Mouse (Mus musculus): ENCODE measurements around the gene Bmp3. TPM values are rescaled to one million over a fixed set of nuclear protein-coding genes. Genes with fewer than 3 reads are reported as not detected.
A peak's percentile ranks its signal among the peaks of the same experiment; 100 is the strongest.

The Bmp3 gene
- polyA plus RNA-seq, 1 experiment from 2014 or later, result 18.4 TPM

GRCm38 (mm10) chr5:98878891-98879290 lies 24.7 kb downstream of the Bmp3 start:
- Histone ChIP-seq H3K9ac (ENCODE audit: low read length) (no peak overlapping the region), H3K27ac (ENCODE audit: low read depth) (no peak overlapping the region), H3K4me2 (ENCODE audit: low read length) (no peak overlapping the region), H3K27me3 (replicated peaks; ENCODE audit: control insufficient read depth, insufficient read depth, low read length) (no peaks in the 10 kb centered on the region), H3K9me3 (ENCODE audit: control insufficient read depth, low read length) (no peaks in the 10 kb centered on the region), H3K36me3 (ENCODE audit: control insufficient read depth, insufficient read depth, low read length) (no peaks in the 10 kb centered on the region), H3K4me3 (ENCODE audit: low read depth, low read length) (no peak overlapping the region), H3K4me1 (replicated peaks; ENCODE audit: control insufficient read depth, insufficient read depth, low read length) (no peaks in the 10 kb centered on the region)
- DNase-seq (ENCODE audit: low spot score) (peak; percentile 82), ATAC-seq (replicated peaks; ENCODE audit: low FRiP score, low TSS enrichment, low read depth) (no peak)

GRCm38 (mm10) chr5:98882096-98882495 lies 27.9 kb downstream of the Bmp3 start:
- H3K4me3 ChIP-seq (ENCODE audit: low read depth, low read length), result no peak overlapping the region
- WGBS, result 57% methylated on average over 3 of the region's 3 CpGs
- DNase-seq (ENCODE audit: low spot score), result no peak
- no peaks in the 10 kb centered on the region for H3K4me1 ChIP-seq (replicated peaks; ENCODE audit: control insufficient read depth, insufficient read depth, low read length)
- no peaks in the 10 kb centered on the region for H3K9me3 ChIP-seq (ENCODE audit: control insufficient read depth, low read length)
- H3K36me3 ChIP-seq (ENCODE audit: control insufficient read depth, insufficient read depth, low read length), result no peaks in the 10 kb centered on the region
- no peak overlapping the region for H3K27ac ChIP-seq (ENCODE audit: low read depth)
- H3K4me2 ChIP-seq (ENCODE audit: low read length), result no peak overlapping the region
- no peaks in the 10 kb centered on the region for H3K27me3 ChIP-seq (replicated peaks; ENCODE audit: control insufficient read depth, insufficient read depth, low read length)
- no peak for ATAC-seq (replicated peaks; ENCODE audit: low FRiP score, low TSS enrichment, low read depth)
- H3K9ac ChIP-seq (ENCODE audit: low read length), result no peak overlapping the region

- Histone ChIP-seq H3K27me3 (replicated peaks; ENCODE audit: control insufficient read depth, insufficient read depth, low read length) (no peaks in the 10 kb centered on the region), H3K36me3 (ENCODE audit: control insufficient read depth, insufficient read depth, low read length) (no peaks in the 10 kb centered on the region), H3K9ac (ENCODE audit: low read length) (no peak overlapping the region), H3K4me1 (replicated peaks; ENCODE audit: control insufficient read depth, insufficient read depth, low read length) (no peaks in the 10 kb centered on the region; the same call in 1 of the 2 replicates), H3K4me2 (ENCODE audit: low read length) (no peak overlapping the region), H3K4me3 (ENCODE audit: low read depth, low read length) (no peak overlapping the region), H3K9me3 (ENCODE audit: control insufficient read depth, low read length) (no peaks in the 10 kb centered on the region), H3K27ac (ENCODE audit: low read depth) (no peak overlapping the region)
- no peak for ATAC-seq (replicated peaks; ENCODE audit: low FRiP score, low TSS enrichment, low read depth)
- DNase-seq (ENCODE audit: low spot score), result no peak
- WGBS, result 73% methylated on average over 2 of the region's 2 CpGs
Measured at GRCm38 (mm10) chr5:98890544-98891050, 36.4 kb downstream of the Bmp3 start.

GRCm38 (mm10) chr5:98894281-98894680 lies 40.1 kb downstream of the Bmp3 start:
- 76% methylated on average over 3 of the region's 3 CpGs for WGBS
- Histone ChIP-seq H3K4me1 (replicated peaks; ENCODE audit: control insufficient read depth, insufficient read depth, low read length) (no peaks in the 10 kb centered on the region; the same call in 1 of the 2 replicates), H3K36me3 (ENCODE audit: control insufficient read depth, insufficient read depth, low read length) (no peaks in the 10 kb centered on the region), H3K27me3 (replicated peaks; ENCODE audit: control insufficient read depth, insufficient read depth, low read length) (no peaks in the 10 kb centered on the region), H3K9me3 (ENCODE audit: control insufficient read depth, low read length) (no peaks in the 10 kb centered on the region), H3K9ac (ENCODE audit: low read length) (no peak overlapping the region), H3K27ac (ENCODE audit: low read depth) (no peak overlapping the region), H3K4me3 (ENCODE audit: low read depth, low read length) (no peak overlapping the region), H3K4me2 (ENCODE audit: low read length) (no peak overlapping the region)
- no peak for DNase-seq (ENCODE audit: low spot score)
- ATAC-seq (replicated peaks; ENCODE audit: low FRiP score, low TSS enrichment, low read depth), result no peak

GRCm38 (mm10) chr5:98897946-98898345 lies 43.7 kb downstream of the Bmp3 start:
- Histone ChIP-seq H3K27ac (ENCODE audit: low read depth) (no peak overlapping the region), H3K27me3 (replicated peaks; ENCODE audit: control insufficient read depth, insufficient read depth, low read length) (no peaks in the 10 kb centered on the region), H3K4me2 (ENCODE audit: low read length) (no peak overlapping the region), H3K4me1 (replicated peaks; ENCODE audit: control insufficient read depth, insufficient read depth, low read length) (no peaks in the 10 kb centered on the region), H3K4me3 (ENCODE audit: low read depth, low read length) (no peak overlapping the region), H3K36me3 (ENCODE audit: control insufficient read depth, insufficient read depth, low read length) (no peaks in the 10 kb centered on the region), H3K9me3 (ENCODE audit: control insufficient read depth, low read length) (no peaks in the 10 kb centered on the region), H3K9ac (ENCODE audit: low read length) (no peak overlapping the region)
- ATAC-seq (replicated peaks; ENCODE audit: low FRiP score, low TSS enrichment, low read depth) (no peak), DNase-seq (ENCODE audit: low spot score) (no peak)

- no peak for ATAC-seq (replicated peaks; ENCODE audit: low FRiP score, low TSS enrichment, low read depth)
- no peak overlapping the region for H3K9ac ChIP-seq (ENCODE audit: low read length)
- H3K4me2 ChIP-seq (ENCODE audit: low read length), result no peak overlapping the region
- no peak overlapping the region for H3K4me3 ChIP-seq (ENCODE audit: low read depth, low read length)
- WGBS, result 84% methylated on average over 5 of the region's 5 CpGs
- no peak for DNase-seq (ENCODE audit: low spot score)
- no peak overlapping the region for H3K27ac ChIP-seq (ENCODE audit: low read depth)
- H3K4me1 ChIP-seq (replicated peaks; ENCODE audit: control insufficient read depth, insufficient read depth, low read length), result no peaks in the 10 kb centered on the region
- H3K27me3 ChIP-seq (replicated peaks; ENCODE audit: control insufficient read depth, insufficient read depth, low read length), result no peaks in the 10 kb centered on the region
- H3K36me3 ChIP-seq (ENCODE audit: control insufficient read depth, insufficient read depth, low read length), result no peaks in the 10 kb centered on the region
- H3K9me3 ChIP-seq (ENCODE audit: control insufficient read depth, low read length), result no peaks in the 10 kb centered on the region
Measured at GRCm38 (mm10) chr5:98900926-98901325, 46.7 kb downstream of the Bmp3 start.

GRCm38 (mm10) chr5:98902339-98902738 lies 48.1 kb downstream of the Bmp3 start:
- Histone ChIP-seq H3K4me1 (replicated peaks; ENCODE audit: control insufficient read depth, insufficient read depth, low read length) (no peaks in the 10 kb centered on the region), H3K4me2 (ENCODE audit: low read length) (no peak overlapping the region), H3K27ac (ENCODE audit: low read depth) (no peak overlapping the region), H3K36me3 (ENCODE audit: control insufficient read depth, insufficient read depth, low read length) (no peaks in the 10 kb centered on the region), H3K9me3 (ENCODE audit: control insufficient read depth, low read length) (no peaks in the 10 kb centered on the region), H3K9ac (ENCODE audit: low read length) (no peak overlapping the region), H3K4me3 (ENCODE audit: low read depth, low read length) (no peak overlapping the region), H3K27me3 (replicated peaks; ENCODE audit: control insufficient read depth, insufficient read depth, low read length) (no peaks in the 10 kb centered on the region)
- ATAC-seq (replicated peaks; ENCODE audit: low FRiP score, low TSS enrichment, low read depth) (no peak), DNase-seq (ENCODE audit: low spot score) (no peak)
- 62% methylated on average over 4 of the region's 4 CpGs for WGBS

- Histone ChIP-seq H3K4me2 (ENCODE audit: low read length) (no peak overlapping the region), H3K36me3 (ENCODE audit: control insufficient read depth, insufficient read depth, low read length) (no peaks in the 10 kb centered on the region), H3K27me3 (replicated peaks; ENCODE audit: control insufficient read depth, insufficient read depth, low read length) (no peaks in the 10 kb centered on the region), H3K9me3 (ENCODE audit: control insufficient read depth, low read length) (no peaks in the 10 kb centered on the region), H3K4me3 (ENCODE audit: low read depth, low read length) (no peak overlapping the region), H3K9ac (ENCODE audit: low read length) (no peak overlapping the region), H3K27ac (ENCODE audit: low read depth) (no peak overlapping the region), H3K4me1 (replicated peaks; ENCODE audit: control insufficient read depth, insufficient read depth, low read length) (no peaks in the 10 kb centered on the region)
- 92% methylated on average over 5 of the region's 5 CpGs for WGBS
- ATAC-seq (replicated peaks; ENCODE audit: low FRiP score, low TSS enrichment, low read depth), result no peak
- DNase-seq (ENCODE audit: low spot score), result no peak
Measured at GRCm38 (mm10) chr5:98918716-98919115, 64.5 kb downstream of the Bmp3 start.

- DNase-seq (ENCODE audit: low spot score) (no peak), ATAC-seq (replicated peaks; ENCODE audit: low FRiP score, low TSS enrichment, low read depth) (no peak)
- no peaks in the 10 kb centered on the region for H3K4me1 ChIP-seq (replicated peaks; ENCODE audit: control insufficient read depth, insufficient read depth, low read length)
- no peaks in the 10 kb centered on the region for H3K9me3 ChIP-seq (ENCODE audit: control insufficient read depth, low read length)
- no peak overlapping the region for H3K4me2 ChIP-seq (ENCODE audit: low read length)
- no peaks in the 10 kb centered on the region for H3K36me3 ChIP-seq (ENCODE audit: control insufficient read depth, insufficient read depth, low read length)
- WGBS, result 80% methylated on average over 1 of the region's 1 CpGs
- no peak overlapping the region for H3K4me3 ChIP-seq (ENCODE audit: low read depth, low read length)
- H3K9ac ChIP-seq (ENCODE audit: low read length), result no peak overlapping the region
- no peaks in the 10 kb centered on the region for H3K27me3 ChIP-seq (replicated peaks; ENCODE audit: control insufficient read depth, insufficient read depth, low read length)
- no peak overlapping the region for H3K27ac ChIP-seq (ENCODE audit: low read depth)
Measured at GRCm38 (mm10) chr5:98921608-98922007, 67.4 kb downstream of the Bmp3 start.
